Mouse (Mus musculus) brain, embryonic 14.5 days (tissue): ENCODE results near the gene Tlr11.

Experiments used
- CTCF ChIP-seq: fragments of 200-500 bp; IDR thresholded peaks from 2 replicates; pipeline ENCODE4 v1.5.1; 2012; ENCODE audit warnings: inconsistent platforms, mild to moderate bottlenecking, moderate library complexity, borderline replicate concordance; ENCODE audit not compliant: insufficient read depth, insufficient read length; ENCODE audit errors: extremely low read depth
- POLR2A ChIP-seq: fragments of 200-500 bp; IDR thresholded peaks from 2 replicates; pipeline ENCODE4 v1.6.1; 2012; ENCODE audit warnings: mild to moderate bottlenecking, inconsistent platforms, borderline replicate concordance; ENCODE audit not compliant: poor library complexity, insufficient read depth, insufficient read length, severe bottlenecking; ENCODE audit errors: extremely low read depth

GRCm38 (mm10) chr14:50356725-50357124 is 989 bp upstream of the Tlr11 start:
- TF ChIP-seq POLR2A (no peak), CTCF (no peak)
